Mouse (Mus musculus): ENCODE measurements around the gene Plekhn1. TPM values are rescaled to one million over a fixed set of nuclear protein-coding genes. Genes with fewer than 3 reads are reported as not detected.

The Plekhn1 gene
- polyA plus RNA-seq, 1 experiment, result 10.6 TPM

- H3K4me3 ChIP-seq, result no peak overlapping the region
- TF ChIP-seq POLR2AphosphoS2 (IDR thresholded peaks at IDR 0.05; ENCODE audit: insufficient read length, low read depth) (peak; percentile 34), MYOD1 (IDR thresholded peaks at IDR 0.05; ENCODE audit: control insufficient read depth in 1 of 3, insufficient read length in 2 of 3, low read depth in 2 of 3) (no peak), CEBPB (IDR thresholded peaks at IDR 0.05; ENCODE audit: insufficient read depth, poor library complexity, severe bottlenecking) (no peak), MYOG (IDR thresholded peaks at IDR 0.05; ENCODE audit: control insufficient read depth in 1 of 3, insufficient read depth in 1 of 3, insufficient read length in 2 of 3, low read depth in 2 of 3) (no peak), E2F4 (IDR thresholded peaks at IDR 0.05; ENCODE audit: insufficient read depth) (no peak), TCF3 (IDR thresholded peaks at IDR 0.05; ENCODE audit: insufficient read length, low read depth) (no peak), USF1 (IDR thresholded peaks at IDR 0.05; ENCODE audit: low read depth) (no peak), POLR2A (IDR thresholded peaks at IDR 0.05; ENCODE audit: insufficient read length, low read depth) (peak; percentile 16), MAX (IDR thresholded peaks at IDR 0.05; ENCODE audit: low read depth) (no peak), REST (IDR thresholded peaks at IDR 0.05; ENCODE audit: insufficient read depth, insufficient read length) (no peak), TCF12 (IDR thresholded peaks at IDR 0.05; ENCODE audit: insufficient read depth, poor library complexity, severe bottlenecking) (no peak), SRF (IDR thresholded peaks at IDR 0.05; ENCODE audit: control insufficient read depth, insufficient read length, low read depth) (no peak)
Observed at GRCm38 (mm10) chr4:156227752-156228392, 6.8 kb downstream of the Plekhn1 start.

GRCm38 (mm10) chr4:156224276-156224675, 10.4 kb downstream of the Plekhn1 start:
- Histone ChIP-seq H3ac (ENCODE audit: control insufficient read depth, insufficient read length) (no peak overlapping the region), H3K36me3 (ENCODE audit: control insufficient read depth, insufficient read depth) (no peaks in the 10 kb centered on the region), H3K27me3 (ENCODE audit: control insufficient read depth, insufficient read depth, insufficient read length) (no peaks in the 10 kb centered on the region), H3K4me3 (no peak overlapping the region), H3K4me2 (ENCODE audit: low read depth) (no peak overlapping the region), H3K79me2 (ENCODE audit: control insufficient read depth, insufficient read depth) (no peaks in the 10 kb centered on the region)
- no peak for TF ChIP-seq TCF12 (IDR thresholded peaks at IDR 0.05; ENCODE audit: insufficient read depth, poor library complexity, severe bottlenecking)
- TF ChIP-seq USF1 (IDR thresholded peaks at IDR 0.05; ENCODE audit: low read depth), result no peak
- TF ChIP-seq REST (IDR thresholded peaks at IDR 0.05; ENCODE audit: insufficient read depth, insufficient read length), result no peak
- TF ChIP-seq MYOD1 (IDR thresholded peaks at IDR 0.05; ENCODE audit: control insufficient read depth in 1 of 3, insufficient read length in 2 of 3, low read depth in 2 of 3), result no peak
- TF ChIP-seq MAX (IDR thresholded peaks at IDR 0.05; ENCODE audit: low read depth), result no peak
- no peak for TF ChIP-seq TCF3 (IDR thresholded peaks at IDR 0.05; ENCODE audit: insufficient read length, low read depth)
- no peak for TF ChIP-seq POLR2A (IDR thresholded peaks at IDR 0.05; ENCODE audit: insufficient read length, low read depth)
- TF ChIP-seq POLR2AphosphoS2 (IDR thresholded peaks at IDR 0.05; ENCODE audit: insufficient read length, low read depth), result no peak
- TF ChIP-seq MYOG (IDR thresholded peaks at IDR 0.05; ENCODE audit: control insufficient read depth in 1 of 3, insufficient read depth in 1 of 3, insufficient read length in 2 of 3, low read depth in 2 of 3), result no peak
- no peak for TF ChIP-seq SRF (IDR thresholded peaks at IDR 0.05; ENCODE audit: control insufficient read depth, insufficient read length, low read depth)
- TF ChIP-seq CEBPB (IDR thresholded peaks at IDR 0.05; ENCODE audit: insufficient read depth, poor library complexity, severe bottlenecking), result no peak
- TF ChIP-seq E2F4 (IDR thresholded peaks at IDR 0.05; ENCODE audit: insufficient read depth), result no peak

More at GRCm38 (mm10) chr4:156227752-156228392, 6.8 kb downstream of the Plekhn1 start:
- Histone ChIP-seq H3K79me2 (ENCODE audit: control insufficient read depth, insufficient read depth) (no peaks in the 10 kb centered on the region), H3K36me3 (ENCODE audit: control insufficient read depth, insufficient read depth) (no peaks in the 10 kb centered on the region), H3ac (ENCODE audit: control insufficient read depth, insufficient read length) (no peak overlapping the region), H3K4me2 (ENCODE audit: low read depth) (peak overlapping the region; percentile 31), H3K27me3 (ENCODE audit: control insufficient read depth, insufficient read depth, insufficient read length) (no peaks in the 10 kb centered on the region)

GRCm38 (mm10) chr4:156219936-156220335, 14.7 kb downstream of the Plekhn1 start:
- TF ChIP-seq REST (IDR thresholded peaks at IDR 0.05; ENCODE audit: insufficient read depth, insufficient read length) (no peak), TCF12 (IDR thresholded peaks at IDR 0.05; ENCODE audit: insufficient read depth, poor library complexity, severe bottlenecking) (no peak), POLR2AphosphoS2 (IDR thresholded peaks at IDR 0.05; ENCODE audit: insufficient read length, low read depth) (no peak), CEBPB (IDR thresholded peaks at IDR 0.05; ENCODE audit: insufficient read depth, poor library complexity, severe bottlenecking) (no peak)
- Histone ChIP-seq H3K27me3 (ENCODE audit: control insufficient read depth, insufficient read depth, insufficient read length) (peaks cover 16% of the 10 kb centered on the region), H3K79me2 (ENCODE audit: control insufficient read depth, insufficient read depth) (no peaks in the 10 kb centered on the region), H3ac (ENCODE audit: control insufficient read depth, insufficient read length) (no peak overlapping the region), H3K4me2 (ENCODE audit: low read depth) (no peak overlapping the region), H3K36me3 (ENCODE audit: control insufficient read depth, insufficient read depth) (no peaks in the 10 kb centered on the region), H3K4me3 (no peak overlapping the region)

- H3K4me2 ChIP-seq (ENCODE audit: low read depth), result no peak overlapping the region
- H3ac ChIP-seq (ENCODE audit: control insufficient read depth, insufficient read length), result no peak overlapping the region
- no peak overlapping the region for H3K4me3 ChIP-seq
- peaks cover 20% of the 10 kb centered on the region for H3K27me3 ChIP-seq (ENCODE audit: control insufficient read depth, insufficient read depth, insufficient read length)
- no peaks in the 10 kb centered on the region for H3K36me3 ChIP-seq (ENCODE audit: control insufficient read depth, insufficient read depth)
- no peaks in the 10 kb centered on the region for H3K79me2 ChIP-seq (ENCODE audit: control insufficient read depth, insufficient read depth)
- no peak for TF ChIP-seq E2F4 (IDR thresholded peaks at IDR 0.05; ENCODE audit: insufficient read depth)
- TF ChIP-seq USF1 (IDR thresholded peaks at IDR 0.05; ENCODE audit: low read depth), result no peak
- TF ChIP-seq MYOD1 (IDR thresholded peaks at IDR 0.05; ENCODE audit: control insufficient read depth in 1 of 3, insufficient read length in 2 of 3, low read depth in 2 of 3), result no peak
- TF ChIP-seq MYOG (IDR thresholded peaks at IDR 0.05; ENCODE audit: control insufficient read depth in 1 of 3, insufficient read depth in 1 of 3, insufficient read length in 2 of 3, low read depth in 2 of 3), result no peak
- TF ChIP-seq TCF12 (IDR thresholded peaks at IDR 0.05; ENCODE audit: insufficient read depth, poor library complexity, severe bottlenecking), result no peak
- no peak for TF ChIP-seq REST (IDR thresholded peaks at IDR 0.05; ENCODE audit: insufficient read depth, insufficient read length)
- TF ChIP-seq TCF3 (IDR thresholded peaks at IDR 0.05; ENCODE audit: insufficient read length, low read depth), result no peak
- TF ChIP-seq CEBPB (IDR thresholded peaks at IDR 0.05; ENCODE audit: insufficient read depth, poor library complexity, severe bottlenecking), result no peak
- TF ChIP-seq POLR2AphosphoS2 (IDR thresholded peaks at IDR 0.05; ENCODE audit: insufficient read length, low read depth), result no peak
- TF ChIP-seq MAX (IDR thresholded peaks at IDR 0.05; ENCODE audit: low read depth), result no peak
- TF ChIP-seq POLR2A (IDR thresholded peaks at IDR 0.05; ENCODE audit: insufficient read length, low read depth), result no peak
- TF ChIP-seq SRF (IDR thresholded peaks at IDR 0.05; ENCODE audit: control insufficient read depth, insufficient read length, low read depth), result no peak
Observed at GRCm38 (mm10) chr4:156217838-156218237, 16.8 kb downstream of the Plekhn1 start.
